Mouse (Mus musculus) liver, adult 2 months (tissue): ENCODE results near the gene Gm42906.

Experiments used
- CTCF ChIP-seq: fragments of 200-500 bp; IDR thresholded peaks from 2 replicates; pipeline ENCODE4 v1.5.1; 2011; ENCODE audit warnings: low read depth, low read length, control low read depth
- POLR2A ChIP-seq: fragments of 200-500 bp; IDR thresholded peaks from 2 replicates; pipeline ENCODE4 v1.6.1; 2011; ENCODE audit warnings: low read length, control low read depth; ENCODE audit not compliant: insufficient read depth; ENCODE audit errors: extremely low read depth

- TF ChIP-seq POLR2A, result no peak
- TF ChIP-seq CTCF, result no peak
Measured at GRCm38 (mm10) chr5:151061942-151062341, 366.0 kb downstream of the Gm42906 start.
